Mouse (Mus musculus): ENCODE results near the gene Ubap1l. TPM values are rescaled to one million over a fixed set of nuclear protein-coding genes. Genes with fewer than 3 reads are reported as not detected.

Ubap1l gene
- polyA plus RNA-seq, 1 experiment, result 0.25 TPM

DNA sequence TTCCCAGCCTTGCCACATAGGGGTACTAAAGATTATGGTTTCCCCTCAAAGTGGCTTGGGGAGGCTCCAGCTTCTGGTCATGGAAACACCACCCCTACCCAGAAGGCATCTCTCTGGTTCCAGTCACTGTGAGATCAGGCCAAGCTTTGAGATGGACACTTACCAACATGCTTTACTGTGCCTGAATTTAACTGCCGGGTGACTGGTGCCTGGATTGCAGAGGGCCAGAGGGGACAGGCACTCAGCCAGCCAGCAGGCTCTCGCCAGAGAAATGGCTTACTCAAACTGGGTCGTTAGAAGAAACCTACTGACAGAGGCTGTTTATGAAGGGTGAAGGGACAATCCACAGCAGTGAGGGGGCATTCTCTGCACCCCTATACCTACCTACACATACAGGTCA lies 23.4 kb downstream of the Ubap1l start:
- peak; percentile 43 for DNase-seq
- Histone ChIP-seq H3K4me1 (ENCODE audit: control insufficient read depth, insufficient read depth, low read length) (peaks cover 3% of the 10 kb centered on the region; the same call in 1 of the 2 replicates), H3K36me3 (ENCODE audit: control insufficient read depth, insufficient read depth, low read length) (no peaks in the 10 kb centered on the region), H3K27me3 (replicated peaks; ENCODE audit: control insufficient read depth, insufficient read depth, low read length) (no peaks in the 10 kb centered on the region), H3K4me3 (ENCODE audit: insufficient read depth, low read depth, low read length) (no peak overlapping the region), H3K27ac (ENCODE audit: insufficient read depth, low read depth, low read length) (peak overlapping the region; percentile 1; the same call in 1 of the 2 replicates)
- 38% methylated on average over 3 of the region's 3 CpGs for WGBS
- TF ChIP-seq CTCF (conservative IDR thresholded peaks at IDR 0.05; ENCODE audit: insufficient read depth, insufficient read length, low read depth, low read length), result no peak
- TF ChIP-seq POLR2A (IDR thresholded peaks at IDR 0.05; ENCODE audit: low read depth, low read length), result no peak

DNA sequence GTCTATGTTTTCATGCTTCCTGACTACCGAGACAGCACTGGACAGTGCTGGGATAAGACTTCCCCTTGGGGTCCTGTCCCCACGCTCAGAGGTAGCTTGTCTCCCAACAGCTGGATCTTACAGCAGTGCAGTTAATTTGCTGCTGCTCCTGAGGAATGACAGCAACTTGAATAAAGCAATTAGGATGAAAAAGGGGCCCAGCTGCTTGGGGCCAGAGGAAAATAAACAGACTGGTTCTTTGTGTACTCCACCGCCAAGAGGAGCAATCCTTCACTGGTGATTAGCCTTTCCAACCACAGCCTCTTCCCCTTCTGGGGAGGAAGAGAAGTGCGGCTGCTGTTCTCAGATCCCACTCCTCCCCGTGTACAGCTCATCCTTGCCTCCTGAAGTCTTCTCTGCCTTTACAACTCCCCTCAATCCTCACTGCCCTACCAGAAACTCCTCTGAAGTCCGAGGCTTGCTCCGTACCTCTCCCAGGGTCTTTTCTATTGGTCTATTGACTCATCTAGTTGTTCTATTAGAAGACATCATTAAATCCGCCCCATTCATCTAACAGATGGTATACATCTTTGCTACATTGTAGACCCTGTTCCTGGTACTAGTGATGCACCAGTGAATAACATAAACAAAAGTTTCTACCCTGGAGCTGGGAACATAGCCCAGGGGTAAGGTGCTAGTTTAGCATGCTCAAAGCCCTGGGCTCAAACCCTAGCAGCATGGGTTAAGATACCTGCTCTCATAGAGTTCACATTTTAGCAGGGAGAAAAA lies 25.7 kb downstream of the Ubap1l start:
- H3K4me3 ChIP-seq (ENCODE audit: insufficient read depth, low read depth, low read length), result no peak overlapping the region
- 53% methylated on average over 8 of the region's 8 CpGs for WGBS
- peaks cover 3% of the 10 kb centered on the region; the same call in 1 of the 2 replicates for H3K4me1 ChIP-seq (ENCODE audit: control insufficient read depth, insufficient read depth, low read length)
- peak overlapping the region; percentile 28 for H3K27ac ChIP-seq (ENCODE audit: insufficient read depth, low read depth, low read length)
- DNase-seq, result peak; percentile 42
- H3K36me3 ChIP-seq (ENCODE audit: control insufficient read depth, insufficient read depth, low read length), result no peaks in the 10 kb centered on the region
- H3K27me3 ChIP-seq (replicated peaks; ENCODE audit: control insufficient read depth, insufficient read depth, low read length), result no peaks in the 10 kb centered on the region
- TF ChIP-seq POLR2A (IDR thresholded peaks at IDR 0.05; ENCODE audit: low read depth, low read length) (no peak), CTCF (conservative IDR thresholded peaks at IDR 0.05; ENCODE audit: insufficient read depth, insufficient read length, low read depth, low read length) (0 out of 2 replicates have a peak, but pooled peaks have one; percentile 19)

GRCm38 (mm10) chr9:65390752-65391612 lies 30.1 kb downstream of the Ubap1l start:
- no peaks in the 10 kb centered on the region for H3K27me3 ChIP-seq (replicated peaks; ENCODE audit: control insufficient read depth, insufficient read depth, low read length)
- H3K36me3 ChIP-seq (ENCODE audit: control insufficient read depth, insufficient read depth, low read length), result no peaks in the 10 kb centered on the region
- DNase-seq, result no peak
- 16% methylated on average over 96 of the region's 96 CpGs for WGBS
- H3K27ac ChIP-seq (ENCODE audit: insufficient read depth, low read depth, low read length), result no peak overlapping the region
- no peak for TF ChIP-seq CTCF (conservative IDR thresholded peaks at IDR 0.05; ENCODE audit: insufficient read depth, insufficient read length, low read depth, low read length)
- no peak for TF ChIP-seq POLR2A (IDR thresholded peaks at IDR 0.05; ENCODE audit: low read depth, low read length)
- H3K4me1 ChIP-seq (ENCODE audit: control insufficient read depth, insufficient read depth, low read length), result peaks cover 3% of the 10 kb centered on the region; the same call in 1 of the 2 replicates
- H3K4me3 ChIP-seq (ENCODE audit: insufficient read depth, low read depth, low read length), result peak overlapping the region; percentile 57

DNA sequence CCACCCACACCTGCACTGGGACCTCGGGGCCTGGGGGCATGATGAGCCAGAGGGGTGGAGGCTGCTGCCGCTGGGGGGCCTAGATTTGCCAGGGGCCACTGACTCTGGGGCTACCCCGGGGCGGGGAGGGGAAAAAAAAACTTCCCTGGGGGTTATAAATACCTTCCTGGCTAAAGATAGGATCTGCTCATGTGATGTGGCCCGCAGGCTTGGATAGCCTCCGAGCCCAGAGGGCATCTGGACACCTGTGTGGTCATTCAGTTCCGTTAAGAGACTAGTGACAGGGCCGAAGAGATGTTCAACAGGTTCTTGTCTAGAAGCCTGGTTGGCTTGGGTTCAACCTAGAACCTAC lies 30.7 kb downstream of the Ubap1l start, which contains the start of gene Kbtbd13:
TSS of gene Kbtbd13 (minus strand) at position 40 of the 352 bp plus-strand sequence.
- no peaks in the 10 kb centered on the region for H3K27me3 ChIP-seq (replicated peaks; ENCODE audit: control insufficient read depth, insufficient read depth, low read length)
- no peak for DNase-seq
- 24% methylated on average over 8 of the region's 8 CpGs for WGBS
- peaks cover 3% of the 10 kb centered on the region; the same call in 1 of the 2 replicates for H3K4me1 ChIP-seq (ENCODE audit: control insufficient read depth, insufficient read depth, low read length)
- no peaks in the 10 kb centered on the region for H3K36me3 ChIP-seq (ENCODE audit: control insufficient read depth, insufficient read depth, low read length)
- H3K4me3 ChIP-seq (ENCODE audit: insufficient read depth, low read depth, low read length), result peak within 1 kb of the TSS; percentile 57
- no peak for TF ChIP-seq POLR2A (IDR thresholded peaks at IDR 0.05; ENCODE audit: low read depth, low read length)
- no peak for TF ChIP-seq CTCF (conservative IDR thresholded peaks at IDR 0.05; ENCODE audit: insufficient read depth, insufficient read length, low read depth, low read length)
- no peak within 1 kb of the TSS for H3K27ac ChIP-seq (ENCODE audit: insufficient read depth, low read depth, low read length)

- Histone ChIP-seq H3K4me1 (ENCODE audit: control insufficient read depth, insufficient read depth, low read length) (peaks cover 3% of the 10 kb centered on the region; the same call in 1 of the 2 replicates), H3K4me3 (ENCODE audit: insufficient read depth, low read depth, low read length) (no peak overlapping the region), H3K27ac (ENCODE audit: insufficient read depth, low read depth, low read length) (no peak overlapping the region), H3K36me3 (ENCODE audit: control insufficient read depth, insufficient read depth, low read length) (no peaks in the 10 kb centered on the region), H3K27me3 (replicated peaks; ENCODE audit: control insufficient read depth, insufficient read depth, low read length) (no peaks in the 10 kb centered on the region)
- DNase-seq, result peak; percentile 78
- 21% methylated on average over 6 of the region's 6 CpGs for WGBS
- TF ChIP-seq POLR2A (IDR thresholded peaks at IDR 0.05; ENCODE audit: low read depth, low read length) (no peak), CTCF (conservative IDR thresholded peaks at IDR 0.05; ENCODE audit: insufficient read depth, insufficient read length, low read depth, low read length) (peak; percentile 85)
Measured at GRCm38 (mm10) chr9:65392638-65393364, 32.0 kb downstream of the Ubap1l start.

GRCm38 (mm10) chr9:65393606-65394005 lies 32.8 kb downstream of the Ubap1l start:
- Histone ChIP-seq H3K4me3 (ENCODE audit: insufficient read depth, low read depth, low read length) (no peak overlapping the region), H3K4me1 (ENCODE audit: control insufficient read depth, insufficient read depth, low read length) (peaks cover 3% of the 10 kb centered on the region; the same call in 1 of the 2 replicates), H3K36me3 (ENCODE audit: control insufficient read depth, insufficient read depth, low read length) (no peaks in the 10 kb centered on the region), H3K27ac (ENCODE audit: insufficient read depth, low read depth, low read length) (no peak overlapping the region), H3K27me3 (replicated peaks; ENCODE audit: control insufficient read depth, insufficient read depth, low read length) (no peaks in the 10 kb centered on the region)
- no peak for DNase-seq
- no peak for TF ChIP-seq CTCF (conservative IDR thresholded peaks at IDR 0.05; ENCODE audit: insufficient read depth, insufficient read length, low read depth, low read length)
- TF ChIP-seq POLR2A (IDR thresholded peaks at IDR 0.05; ENCODE audit: low read depth, low read length), result no peak
- 35% methylated on average over 2 of the region's 2 CpGs for WGBS
